Mouse (Mus musculus) G1E (cell line): ENCODE data around the gene Map4k5.

Experiments
- CTCF ChIP-seq: IDR thresholded peaks from 2 replicates; pipeline ENCODE4 v1.5.1; 2012; ENCODE audit warnings: low read depth, low read length, inconsistent platforms, mixed read lengths
- TAL1 ChIP-seq: conservative IDR thresholded peaks from 2 replicates; pipeline ENCODE4 v1.6.1; 2012; ENCODE audit warnings: low read depth, low read length, inconsistent platforms, mixed read lengths

- TF ChIP-seq CTCF (no peak), TAL1 (no peak)
Measured at GRCm38 (mm10) chr12:69843531-69844445, 49.2 kb downstream of the Map4k5 start.
